Mouse (Mus musculus) stomach, embryonic 16.5 days (tissue): ENCODE data around the gene Gm38392. TPM values are rescaled to one million over a fixed set of nuclear protein-coding genes. Genes with fewer than 3 reads are reported as not detected.

Source experiments
- ATAC-seq: fragments of 200-750 bp; cut with Nextera tagmentation; 2 replicates; pipeline ENCODE4 v1.8.0; 2017; ENCODE audit warnings: moderate number of reproducible peaks, moderate TSS enrichment; ENCODE audit not compliant: insufficient read depth, low FRiP score
- H3K27ac ChIP-seq: fragments of 300-500 bp; sonication (generic); 2 replicates; pipeline ENCODE4 v1.5.1; 2014; ENCODE audit warnings: low read length
- H3K27me3 ChIP-seq: fragments of 300-500 bp; sonication (generic); 2 replicates; pipeline ENCODE4 v1.6.1; 2014; ENCODE audit warnings: low read length, control low read depth, mixed read lengths; ENCODE audit not compliant: control insufficient read depth, insufficient read depth
- H3K36me3 ChIP-seq: fragments of 300-500 bp; sonication (generic); 2 replicates; pipeline ENCODE4 v1.6.1; 2014; ENCODE audit warnings: low read length; ENCODE audit not compliant: control insufficient read depth, insufficient read depth
- H3K4me1 ChIP-seq: fragments of 300-500 bp; sonication (generic); 2 replicates; pipeline ENCODE4 v1.6.1; 2014; ENCODE audit warnings: low read length, control low read depth, mixed read lengths; ENCODE audit not compliant: control insufficient read depth, insufficient read depth
- H3K4me2 ChIP-seq: fragments of 300-500 bp; sonication (generic); 2 replicates; pipeline ENCODE4 v1.6.1; 2014; ENCODE audit warnings: low read depth, low read length, mixed read lengths
- H3K4me3 ChIP-seq: fragments of 300-500 bp; sonication (generic); replicated peaks from 2 replicates; pipeline ENCODE4 v1.5.1; 2014; ENCODE audit warnings: mild to moderate bottlenecking, low read length
- H3K9ac ChIP-seq: fragments of 300-500 bp; sonication (generic); 2 replicates; pipeline ENCODE4 v1.6.1; 2014; ENCODE audit warnings: low read length
- H3K9me3 ChIP-seq: fragments of 300-500 bp; sonication (generic); replicated peaks from 2 replicates; pipeline ENCODE4 v1.6.1; 2016; ENCODE audit warnings: low read length, control low read depth; ENCODE audit not compliant: control insufficient read depth
- WGBS: fragments of 180-500 bp; shearing (Covaris S2); extraction: QIAGEN DNeasy Blood & Tissue Kit; methylation state at CpG from one replicate; pipeline ENCODE4 v1.1.7; 2014; 5-methylcytosine and 5-hydroxymethylcytosine counted together
- polyA plus RNA-seq: library from polyadenylated mRNA; unstranded; fragments of >200 nt; fragmentation: Nextera tagmentation; extraction: Ambion mirVana; gene quantifications from 2 replicates; pipeline ENCODE4 v1.2.1, GENCODE M21; 2015

Gene Gm38392
- polyA plus RNA-seq, 1 experiment from 2014 or later: 0.53 TPM

- no peak overlapping the region for H3K27ac ChIP-seq
- 16% methylated on average over 2 of the region's 2 CpGs for WGBS
- H3K4me1 ChIP-seq: 0 out of 2 replicates have a peak, but pooled peaks cover 6% of the 10 kb centered on the region
- H3K9me3 ChIP-seq: no peaks in the 10 kb centered on the region
- no peak for ATAC-seq
- H3K4me3 ChIP-seq: no peak overlapping the region
- H3K9ac ChIP-seq: no peak overlapping the region
- H3K36me3 ChIP-seq: no peaks in the 10 kb centered on the region
- peaks cover 50% of the 10 kb centered on the region for H3K27me3 ChIP-seq
- no peak overlapping the region for H3K4me2 ChIP-seq
These were observed 42.9 kb downstream of the Gm38392 start for GRCm38 (mm10) chr3:88244071-88244470.

DNA sequence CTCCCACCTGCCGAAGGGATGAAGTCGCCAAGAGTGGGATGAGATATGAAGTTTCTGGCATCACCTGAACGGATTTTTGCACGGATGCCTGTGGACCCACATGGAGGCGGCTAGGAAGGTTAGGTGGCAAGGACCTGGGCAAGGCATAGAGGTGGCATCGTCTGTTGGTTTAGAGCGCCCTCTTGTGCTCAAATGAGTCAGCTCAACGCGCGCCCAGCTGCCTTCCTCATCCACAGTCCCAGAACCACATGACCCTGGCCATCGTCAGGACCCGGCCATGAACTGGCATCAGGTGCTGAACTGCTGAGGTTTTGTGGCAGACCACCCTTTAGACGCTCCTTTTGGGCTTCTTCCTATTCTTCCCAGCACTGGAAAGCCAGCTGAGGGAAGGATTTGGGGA is 44.5 kb downstream of the Gm38392 start:
- H3K4me1 ChIP-seq: 0 out of 2 replicates have a peak, but pooled peaks cover 6% of the 10 kb centered on the region
- WGBS: 3% methylated on average over 13 of the region's 13 CpGs
- H3K9me3 ChIP-seq: no peaks in the 10 kb centered on the region
- H3K27me3 ChIP-seq: peaks cover 62% of the 10 kb centered on the region
- no peak overlapping the region for H3K4me3 ChIP-seq
- H3K4me2 ChIP-seq: no peak overlapping the region
- no peaks in the 10 kb centered on the region for H3K36me3 ChIP-seq
- ATAC-seq: no peak
- H3K27ac ChIP-seq: no peak overlapping the region
- no peak overlapping the region for H3K9ac ChIP-seq

- no peak for ATAC-seq
- peak overlapping the region; percentile 11; the same call in 1 of the 2 replicates for H3K4me3 ChIP-seq
These were observed 45.8 kb downstream of the Gm38392 start for GRCm38 (mm10) chr3:88241045-88241786.

GRCm38 (mm10) chr3:88239446-88239845 is 47.6 kb downstream of the Gm38392 start:
- peaks cover 64% of the 10 kb centered on the region for H3K27me3 ChIP-seq

More at GRCm38 (mm10) chr3:88241045-88241786, 45.8 kb downstream of the Gm38392 start:
- Histone ChIP-seq H3K27ac (no peak overlapping the region), H3K4me2 (peak overlapping the region; percentile 20; the same call in 1 of the 2 replicates), H3K4me1 (0 out of 2 replicates have a peak, but pooled peaks cover 4% of the 10 kb centered on the region), H3K36me3 (no peaks in the 10 kb centered on the region), H3K9ac (peak overlapping the region; percentile 46), H3K27me3 (peaks cover 66% of the 10 kb centered on the region), H3K9me3 (no peaks in the 10 kb centered on the region)
- 4% methylated on average over 45 of the region's 48 CpGs for WGBS

GRCm38 (mm10) chr3:88238866-88239391 is 48.1 kb downstream of the Gm38392 start:
- Histone ChIP-seq H3K9ac (no peak overlapping the region), H3K36me3 (no peaks in the 10 kb centered on the region), H3K4me3 (no peak overlapping the region), H3K27me3 (peaks cover 62% of the 10 kb centered on the region), H3K27ac (no peak overlapping the region), H3K4me2 (no peak overlapping the region), H3K4me1 (0 out of 2 replicates have a peak, but pooled peaks cover 4% of the 10 kb centered on the region), H3K9me3 (no peaks in the 10 kb centered on the region)
- 38% methylated on average over 8 of the region's 8 CpGs for WGBS
- ATAC-seq: peak; percentile 21; the same call in 1 of the 2 replicates

More at GRCm38 (mm10) chr3:88239446-88239845, 47.6 kb downstream of the Gm38392 start:
- H3K4me1 ChIP-seq: 0 out of 2 replicates have a peak, but pooled peaks cover 4% of the 10 kb centered on the region
- H3K4me3 ChIP-seq: no peak overlapping the region
- ATAC-seq: no peak
- H3K27ac ChIP-seq: no peak overlapping the region
- H3K9me3 ChIP-seq: no peaks in the 10 kb centered on the region
- WGBS: 70% methylated on average over 4 of the region's 4 CpGs
- H3K9ac ChIP-seq: no peak overlapping the region
- no peaks in the 10 kb centered on the region for H3K36me3 ChIP-seq
- no peak overlapping the region for H3K4me2 ChIP-seq

- ATAC-seq: no peak
- Histone ChIP-seq H3K9ac (no peak overlapping the region), H3K27ac (no peak overlapping the region), H3K27me3 (peaks cover 55% of the 10 kb centered on the region), H3K4me1 (0 out of 2 replicates have a peak, but pooled peaks cover 4% of the 10 kb centered on the region), H3K4me3 (no peak overlapping the region), H3K36me3 (no peaks in the 10 kb centered on the region), H3K4me2 (no peak overlapping the region), H3K9me3 (no peaks in the 10 kb centered on the region)
- WGBS: 11% methylated on average over 10 of the region's 10 CpGs
These were observed 49.3 kb downstream of the Gm38392 start for GRCm38 (mm10) chr3:88237556-88238194.

DNA sequence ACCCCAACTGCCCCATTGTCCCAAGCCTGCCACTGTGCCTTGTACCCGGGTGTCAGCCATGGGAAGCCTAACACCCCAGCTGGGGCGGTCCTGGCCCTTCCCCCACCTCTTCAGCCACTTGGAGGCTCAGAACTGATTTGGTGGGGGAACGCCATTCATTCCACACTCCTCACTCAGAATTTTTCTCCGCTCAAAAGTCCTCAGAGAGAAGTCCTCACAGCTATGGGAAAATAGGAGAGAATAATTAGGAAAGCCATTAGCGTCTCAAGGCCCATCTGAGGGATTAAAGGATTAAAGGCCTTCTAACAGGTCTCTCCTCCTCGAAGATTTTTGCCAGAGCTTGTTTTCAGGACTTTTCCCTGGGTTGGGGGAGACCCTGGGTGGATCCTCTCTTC is 49.9 kb downstream of the Gm38392 start:
- Histone ChIP-seq H3K27me3 (peaks cover 51% of the 10 kb centered on the region), H3K36me3 (no peaks in the 10 kb centered on the region), H3K9ac (no peak overlapping the region), H3K4me2 (no peak overlapping the region), H3K27ac (no peak overlapping the region), H3K4me1 (0 out of 2 replicates have a peak, but pooled peaks cover 4% of the 10 kb centered on the region), H3K9me3 (no peaks in the 10 kb centered on the region), H3K4me3 (no peak overlapping the region)
- 32% methylated on average over 6 of the region's 6 CpGs for WGBS
- ATAC-seq: no peak

DNA sequence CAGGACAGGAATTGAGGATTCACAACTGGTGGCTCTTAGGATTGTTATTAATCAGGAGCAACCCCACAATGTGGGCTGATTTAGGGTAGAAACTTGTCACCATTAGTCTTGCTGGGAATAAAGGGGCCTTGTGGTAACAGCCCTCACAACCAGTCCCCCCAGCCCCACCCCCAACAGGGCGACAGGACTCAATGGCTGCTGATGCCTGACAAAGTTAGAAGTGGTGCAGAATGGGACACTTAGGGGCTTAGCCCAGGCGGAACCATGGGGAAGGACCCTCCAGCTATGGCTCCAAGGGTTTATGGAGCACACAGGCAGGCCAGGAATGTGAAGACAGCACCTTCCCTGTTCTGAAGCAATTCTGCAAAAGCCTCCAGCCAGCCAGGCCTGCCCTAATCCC is 51.4 kb downstream of the Gm38392 start:
- Histone ChIP-seq H3K4me3 (no peak overlapping the region), H3K9ac (no peak overlapping the region), H3K36me3 (no peaks in the 10 kb centered on the region), H3K4me2 (no peak overlapping the region), H3K27me3 (peaks cover 38% of the 10 kb centered on the region), H3K4me1 (no peaks in the 10 kb centered on the region), H3K27ac (no peak overlapping the region), H3K9me3 (no peaks in the 10 kb centered on the region)
- WGBS: 65% methylated on average over 2 of the region's 2 CpGs
- no peak for ATAC-seq

- H3K4me1 ChIP-seq: no peaks in the 10 kb centered on the region
- no peak overlapping the region for H3K4me2 ChIP-seq
- ATAC-seq: no peak
- H3K9me3 ChIP-seq: no peaks in the 10 kb centered on the region
- H3K9ac ChIP-seq: no peak overlapping the region
- H3K27me3 ChIP-seq: peaks cover 37% of the 10 kb centered on the region
- H3K27ac ChIP-seq: no peak overlapping the region
- H3K4me3 ChIP-seq: no peak overlapping the region
- H3K36me3 ChIP-seq: no peaks in the 10 kb centered on the region
- WGBS: 5% methylated on average over 3 of the region's 3 CpGs
These were observed 51.8 kb downstream of the Gm38392 start for GRCm38 (mm10) chr3:88235216-88235615.
